Mouse (Mus musculus): ENCODE measurements around the gene Xxylt1. TPM values are rescaled to one million over a fixed set of nuclear protein-coding genes. Genes with fewer than 3 reads are reported as not detected.

The Xxylt1 gene
- total and polyA plus RNA-seq, 3 experiments, result 21.5 to 45.7 (median 35.1) TPM

GRCm38 (mm10) chr16:31047186-31047898, 33.9 kb downstream of the Xxylt1 start:
- H3K36me3 ChIP-seq (replicated peaks in 1 of 2; ENCODE audit: control insufficient read depth in 1 of 2, insufficient read depth in 1 of 2, low read length in 1 of 2), result peaks cover 4 to 44% of the 10 kb centered on the region in 2 experiments
- H3K4me3 ChIP-seq (replicated peaks in 1 of 3; ENCODE audit: low read depth in 2 of 3, low read length in 2 of 3, poor library complexity in 1 of 3), result no peak overlapping the region
- peaks cover 25 to 93% of the 10 kb centered on the region in 2 experiments for H3K4me1 ChIP-seq (ENCODE audit: control insufficient read depth in 1 of 2, insufficient read depth in 2 of 2)
- no peaks in the 10 kb centered on the region for H3K9me3 ChIP-seq (replicated peaks; ENCODE audit: low read length)
- in situ Hi-C loops (cut with MboI; ENCODE audit: low pct_ligation_motif_present, low pct_unique_long_range_greater_than_20kb, low sequenced_read_pairs), result no loop called here
- no peaks in the 10 kb centered on the region for H3K79me2 ChIP-seq (replicated peaks; ENCODE audit: control insufficient read depth, extremely low read depth, insufficient read depth, poor library complexity, severe bottlenecking)
- TF ChIP-seq MXI1 (IDR thresholded peaks at IDR 0.05; ENCODE audit: low read depth, low read length) (no peak), USF2 (conservative IDR thresholded peaks at IDR 0.05; ENCODE audit: low read depth, low read length) (no peak), KAT2A (IDR thresholded peaks at IDR 0.05; ENCODE audit: insufficient replicate concordance, low read length) (no peak), NRF1 (IDR thresholded peaks at IDR 0.05; ENCODE audit: low read depth, low read length) (no peak), CHD2 (IDR thresholded peaks at IDR 0.05; ENCODE audit: low read length) (no peak), UBTF (IDR thresholded peaks at IDR 0.05; ENCODE audit: low read depth, low read length) (no peak), HCFC1 (IDR thresholded peaks at IDR 0.05; ENCODE audit: low read depth, low read length) (no peak), ZKSCAN1 (IDR thresholded peaks at IDR 0.05; ENCODE audit: borderline replicate concordance, low read depth, low read length) (no peak), POLR2AphosphoS2 (IDR thresholded peaks at IDR 0.05; ENCODE audit: low read depth, low read length) (no peak), CTCF (conservative IDR thresholded peaks at IDR 0.05 in 1 of 2, IDR thresholded peaks at IDR 0.05 in 1 of 2; ENCODE audit: low read depth in 2 of 2, low read length in 2 of 2) (no peak), RAD21 (IDR thresholded peaks at IDR 0.05; ENCODE audit: low read depth, low read length) (no peak), E2F4 (IDR thresholded peaks at IDR 0.05; ENCODE audit: insufficient replicate concordance, low read depth, low read length) (no peak), ZMIZ1 (IDR thresholded peaks at IDR 0.05; ENCODE audit: low read depth, low read length) (no peak), MYC (IDR thresholded peaks at IDR 0.05; ENCODE audit: low read depth, low read length) (no peak), IRF4 (IDR thresholded peaks at IDR 0.05; ENCODE audit: low read depth, low read length) (no peak), TBP (conservative IDR thresholded peaks at IDR 0.05; ENCODE audit: low read depth, low read length) (no peak), MAX (IDR thresholded peaks at IDR 0.05; ENCODE audit: low read length) (no peak), SMC3 (IDR thresholded peaks at IDR 0.05; ENCODE audit: low read depth, low read length) (no peak), ELF1 (IDR thresholded peaks at IDR 0.05; ENCODE audit: low read depth, low read length) (no peak), SIN3A (IDR thresholded peaks at IDR 0.05; ENCODE audit: low read length) (no peak)
- dilution Hi-C loops (cut with MboI; ENCODE audit: extremely low pct_ligation_motif_present, extremely low pct_unique_long_range_greater_than_20kb, low sequenced_read_pairs), result no loop called here
- H3K4me2 ChIP-seq (ENCODE audit: insufficient read depth, low read depth, poor library complexity, severe bottlenecking), result no peak overlapping the region
- no peak for DNase-seq (ENCODE audit: extremely low read depth)
- no peak overlapping the region for H3K9ac ChIP-seq (ENCODE audit: insufficient read depth, low read depth)
- H3K27ac ChIP-seq (ENCODE audit: insufficient read depth, low read depth), result no peak overlapping the region
- no peaks in the 10 kb centered on the region for H3K27me3 ChIP-seq (replicated peaks)

GRCm38 (mm10) chr16:31046217-31046659, 35.0 kb downstream of the Xxylt1 start:
- Histone ChIP-seq H3K4me2 (ENCODE audit: insufficient read depth, low read depth, poor library complexity, severe bottlenecking) (0 out of 2 replicates have a peak overlapping the region, but pooled peaks have one; percentile 2), H3K27me3 (replicated peaks) (no peaks in the 10 kb centered on the region), H3K36me3 (replicated peaks in 1 of 2; ENCODE audit: control insufficient read depth in 1 of 2, insufficient read depth in 1 of 2, low read length in 1 of 2) (peaks cover 4 to 43% of the 10 kb centered on the region in 2 experiments), H3K79me2 (replicated peaks; ENCODE audit: control insufficient read depth, extremely low read depth, insufficient read depth, poor library complexity, severe bottlenecking) (no peaks in the 10 kb centered on the region), H3K9me3 (replicated peaks; ENCODE audit: low read length) (no peaks in the 10 kb centered on the region), H3K4me1 (ENCODE audit: control insufficient read depth in 1 of 2, insufficient read depth in 2 of 2) (peaks cover 25 to 82% of the 10 kb centered on the region in 2 experiments), H3K27ac (ENCODE audit: insufficient read depth, low read depth) (peak overlapping the region; percentile 34; the same call in 1 of the 2 replicates), H3K4me3 (replicated peaks in 1 of 3; ENCODE audit: low read depth in 2 of 3, low read length in 2 of 3, poor library complexity in 1 of 3) (no peak overlapping the region), H3K9ac (ENCODE audit: insufficient read depth, low read depth) (no peak overlapping the region)
- DNase-seq (ENCODE audit: extremely low read depth), result peak; percentile 58
- dilution Hi-C loops (cut with MboI; ENCODE audit: extremely low pct_ligation_motif_present, extremely low pct_unique_long_range_greater_than_20kb, low sequenced_read_pairs), result no loop called here
- in situ Hi-C loops (cut with MboI; ENCODE audit: low pct_ligation_motif_present, low pct_unique_long_range_greater_than_20kb, low sequenced_read_pairs), result no loop called here
- TF ChIP-seq MYC (IDR thresholded peaks at IDR 0.05; ENCODE audit: low read depth, low read length), result no peak
- peak; percentile 28; the same call in 1 of the 2 replicates for TF ChIP-seq MXI1 (IDR thresholded peaks at IDR 0.05; ENCODE audit: low read depth, low read length)
- peak; percentile 78; the same call in 1 of the 2 replicates for TF ChIP-seq MEF2A (IDR thresholded peaks at IDR 0.05; ENCODE audit: borderline replicate concordance, low read depth, low read length)
